Mouse (Mus musculus): ENCODE results near the gene Rab42.
"Not testable (repeated sequence)": the region's sequence is repeated elsewhere in the genome, so short reads cannot be mapped to it uniquely, and the experiment has no call there.

Gene Rab42

GRCm38 (mm10) chr4:132311209-132311608, 8.0 kb upstream of the Rab42 start:
- DNase-seq: no peak

GRCm38 (mm10) chr4:132309849-132310472, 6.8 kb upstream of the Rab42 start:
- peak; percentile 78 for DNase-seq

DNA sequence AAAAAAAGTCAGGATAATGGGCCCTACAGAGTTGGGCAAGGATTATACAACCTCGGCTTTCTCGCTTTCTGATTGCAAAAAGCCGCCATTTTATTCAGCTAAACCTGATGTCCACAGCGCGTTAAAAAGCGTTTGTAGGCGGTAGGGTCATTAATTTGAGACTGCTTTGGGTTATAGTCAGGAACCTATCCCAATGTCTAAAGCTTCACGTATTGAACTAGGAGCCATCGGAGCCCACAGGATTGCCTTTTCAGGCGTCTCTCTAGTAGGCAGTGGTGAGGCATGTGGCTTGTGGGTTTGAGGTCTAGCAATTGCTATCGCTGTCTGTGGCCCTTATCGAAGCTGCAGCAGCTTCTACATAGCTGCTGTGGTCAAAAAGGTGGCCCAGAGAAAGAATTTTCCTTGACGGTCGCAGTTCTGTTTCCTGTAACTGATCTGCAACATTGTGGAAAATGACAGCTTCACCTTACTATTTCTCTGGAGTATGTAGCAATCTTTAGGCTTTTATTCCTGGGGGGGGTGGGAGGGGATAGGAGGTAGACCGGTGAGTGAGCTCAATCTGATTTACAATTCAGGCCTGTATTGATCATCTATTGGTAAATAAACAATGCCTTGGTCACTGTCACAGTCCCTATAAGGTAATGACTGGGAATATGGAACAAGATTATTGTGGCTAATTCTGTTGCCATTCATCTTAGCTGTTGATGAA, 6.1 kb upstream of the Rab42 start:
- DNase-seq: no peak

DNA sequence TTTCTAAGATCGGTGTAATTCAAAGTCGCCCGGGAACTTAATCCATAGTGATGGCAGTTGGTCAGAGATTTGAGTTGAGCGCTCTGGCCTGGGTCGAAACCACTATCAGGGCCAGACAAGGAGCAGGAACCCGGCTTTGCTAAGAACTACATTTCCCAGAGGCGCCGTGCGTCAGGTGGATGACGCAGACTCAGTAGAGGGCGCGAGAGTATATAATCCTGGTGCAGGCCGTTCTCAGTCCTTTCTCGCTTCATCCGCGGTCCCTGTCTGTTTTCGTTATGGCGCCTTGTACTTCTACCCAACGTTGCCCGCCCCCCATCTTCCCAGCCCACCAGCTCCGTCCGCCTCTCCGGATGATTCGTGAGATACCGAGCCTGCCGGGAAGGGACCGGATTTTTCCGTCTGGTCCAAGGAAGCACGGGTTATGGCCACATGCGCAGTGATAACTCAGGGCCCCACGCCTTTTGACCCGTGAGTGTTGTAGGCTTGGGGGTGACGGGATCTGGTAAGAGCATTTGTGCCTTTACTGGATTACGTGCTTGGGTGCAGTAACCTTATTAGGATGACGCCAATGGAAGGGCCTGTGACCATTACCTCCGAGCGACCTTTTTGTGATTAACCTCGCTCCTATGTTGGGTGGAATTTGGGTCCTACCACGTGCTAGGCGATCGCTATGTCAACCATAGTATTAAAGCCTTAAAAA, 5.4 kb upstream of the Rab42 start:
- peak; percentile 94 for DNase-seq

DNA sequence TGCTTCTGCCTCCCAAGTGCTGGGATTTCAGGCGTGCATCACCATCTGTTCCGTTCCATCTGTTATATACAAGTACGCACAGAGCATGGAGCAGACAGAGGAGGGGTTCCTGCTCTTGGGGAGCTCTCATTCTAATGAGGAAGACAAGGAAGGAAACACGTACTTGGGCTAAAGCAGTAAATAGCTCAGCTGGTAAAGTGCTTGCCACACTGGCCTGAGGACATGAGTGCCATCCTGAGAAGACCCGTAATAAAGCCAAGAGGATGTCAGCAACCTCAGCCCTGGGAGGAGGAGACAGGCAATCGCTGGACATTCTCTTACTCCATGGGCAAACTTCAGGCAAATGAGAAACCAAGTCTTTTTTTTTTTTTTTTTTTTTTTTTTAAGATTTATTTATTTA, 2.8 kb upstream of the Rab42 start:
- no peak for DNase-seq

- DNase-seq: peak; percentile 83
Observed at GRCm38 (mm10) chr4:132305276-132305675, 2.1 kb upstream of the Rab42 start.

GRCm38 (mm10) chr4:132303484-132303883, 299 bp upstream of the Rab42 start:
- not testable (repeated sequence) for DNase-seq

GRCm38 (mm10) chr4:132301965-132302938, 933 bp downstream of the Rab42 start:
- no peak for DNase-seq

DNA sequence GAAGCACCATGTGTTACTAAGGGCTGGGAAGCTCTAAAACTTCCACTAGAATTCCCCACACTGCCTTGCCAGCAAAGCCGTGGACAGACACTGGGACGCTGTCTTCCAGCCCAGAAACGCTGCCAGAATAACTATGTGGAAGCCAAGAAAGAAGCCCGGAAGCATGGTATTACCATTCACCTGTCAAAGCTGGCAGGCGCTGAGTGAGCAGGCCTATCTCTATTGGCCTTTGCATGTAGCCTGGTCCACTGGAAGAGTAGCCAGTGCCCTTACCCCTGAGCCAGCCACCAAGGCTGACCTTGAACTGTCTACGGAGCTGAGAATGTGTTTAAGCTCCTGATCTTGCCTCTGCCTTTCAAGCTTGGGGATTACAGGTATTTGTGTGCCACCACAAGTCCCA, 1.7 kb downstream of the Rab42 start:
- no peak for DNase-seq

- no peak for DNase-seq
Observed at GRCm38 (mm10) chr4:132299849-132300248, 3.3 kb downstream of the Rab42 start.

DNA sequence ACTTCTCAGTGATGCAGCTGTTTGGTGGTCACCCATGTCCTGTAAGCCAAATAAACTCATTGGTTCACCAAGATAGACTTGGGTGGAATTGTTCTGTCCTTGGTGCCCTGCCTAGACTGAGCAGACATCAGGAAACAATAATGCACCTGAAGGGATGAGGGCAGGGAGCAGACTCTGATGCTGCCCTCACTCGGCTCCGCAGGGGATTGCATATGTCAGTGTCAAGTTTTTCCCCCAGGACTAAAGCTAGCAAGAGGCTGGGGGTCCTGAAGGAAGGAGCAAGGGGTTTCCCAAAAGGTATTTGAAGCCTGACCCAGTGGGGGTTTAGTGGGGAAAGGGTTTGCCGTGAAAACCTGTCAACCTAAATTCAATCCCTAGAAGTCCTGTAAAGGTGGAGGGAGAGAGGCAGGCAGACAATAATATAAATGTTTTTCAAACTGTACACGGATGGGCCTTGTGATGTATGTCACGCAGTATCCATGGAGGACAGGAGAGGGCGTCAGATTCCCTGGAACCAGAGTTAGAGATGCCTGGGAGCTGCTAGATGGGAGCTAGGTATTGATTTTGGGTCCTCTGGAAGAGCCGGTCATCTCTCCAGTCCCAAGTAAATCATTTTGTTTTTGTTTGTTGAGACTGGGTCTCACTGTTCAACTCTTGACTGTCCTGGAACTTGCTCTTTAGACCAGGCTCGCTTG, 7.3 kb downstream of the Rab42 start:
- peak; percentile 40 for DNase-seq

DNA sequence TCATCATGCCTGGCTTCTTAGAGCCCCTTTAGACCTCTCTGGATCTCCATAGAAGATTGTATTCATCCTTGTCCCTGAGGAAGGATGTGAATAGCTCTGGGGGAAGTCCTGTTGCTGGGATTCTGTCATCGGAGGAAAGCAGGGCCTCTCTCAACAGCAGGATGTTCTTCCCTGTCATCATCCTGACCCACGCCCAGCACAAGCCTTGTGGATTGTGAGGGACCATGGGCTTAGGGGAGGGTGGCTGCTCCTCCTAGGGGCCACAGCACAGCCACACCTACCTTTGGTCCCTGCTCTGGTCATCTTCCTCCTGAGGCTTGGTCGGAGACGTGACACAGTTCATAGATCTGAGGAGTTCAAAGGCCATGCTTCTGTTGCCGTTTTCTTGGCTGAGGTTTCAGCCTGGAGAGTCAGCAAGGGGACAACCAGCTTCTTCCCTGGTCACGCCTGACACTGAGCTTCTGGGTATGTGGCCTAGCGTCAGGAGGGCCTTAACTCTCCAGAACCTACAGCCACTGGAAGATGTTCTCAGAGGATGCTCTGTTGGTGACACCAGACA, 9.4 kb downstream of the Rab42 start:
- peak; percentile 70 for DNase-seq

DNA sequence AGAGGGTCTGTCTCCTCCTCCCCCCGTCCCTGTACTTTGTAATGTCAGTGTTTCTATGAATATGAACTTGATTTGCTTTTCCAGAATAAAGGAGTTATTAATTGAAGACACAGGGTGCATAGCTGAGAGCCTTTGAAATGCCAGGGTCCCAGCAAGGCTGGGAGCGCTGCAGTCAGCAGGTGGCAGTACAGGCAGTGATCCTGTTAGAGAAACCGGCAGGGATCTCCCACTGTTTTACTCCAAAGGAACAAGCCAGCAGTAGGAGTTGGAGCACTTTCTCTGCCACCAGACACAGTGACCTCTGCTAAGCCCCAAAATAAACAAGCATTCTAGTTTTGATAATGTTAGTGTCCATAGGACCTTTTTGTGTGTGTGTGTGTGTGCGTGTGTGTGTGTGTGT, 10.2 kb downstream of the Rab42 start:
- peak; percentile 72 for DNase-seq

DNA sequence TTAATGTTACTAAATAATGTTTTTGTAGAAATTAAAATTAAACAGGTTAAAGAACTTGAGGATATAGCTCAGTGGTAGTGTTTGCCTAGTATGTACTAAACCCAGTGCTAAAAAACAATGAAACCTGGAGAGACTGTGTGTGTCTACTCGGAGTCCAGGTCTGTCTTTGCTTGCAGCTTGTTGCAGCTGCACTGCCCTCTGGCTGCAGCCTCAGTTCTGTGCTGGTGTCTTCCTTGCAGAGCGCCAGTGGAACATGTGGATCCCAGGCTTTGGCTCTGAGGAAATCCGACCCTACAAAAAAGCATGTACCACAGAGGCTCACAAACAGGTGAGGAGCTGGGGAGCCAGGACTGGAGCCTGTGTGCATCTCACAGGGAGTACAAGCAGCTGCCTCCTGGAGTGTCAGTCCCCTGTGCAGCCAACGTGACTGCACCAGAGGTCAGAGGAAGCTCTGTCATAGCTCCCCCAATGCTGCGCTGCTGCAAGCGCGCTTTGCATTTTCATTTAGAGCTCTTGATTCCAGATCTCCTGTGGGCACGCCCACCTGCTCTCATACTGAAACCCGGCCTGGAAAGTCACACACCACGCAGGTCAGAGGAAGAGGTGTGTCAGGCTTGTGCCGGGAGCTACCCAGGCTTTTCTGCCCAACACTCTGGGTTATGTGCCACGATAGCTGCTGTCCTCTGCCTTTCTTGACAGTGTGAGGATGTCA, 11.4 kb downstream of the Rab42 start:
- DNase-seq: no peak

GRCm38 (mm10) chr4:132291056-132291455, 12.1 kb downstream of the Rab42 start:
- DNase-seq: no peak

DNA sequence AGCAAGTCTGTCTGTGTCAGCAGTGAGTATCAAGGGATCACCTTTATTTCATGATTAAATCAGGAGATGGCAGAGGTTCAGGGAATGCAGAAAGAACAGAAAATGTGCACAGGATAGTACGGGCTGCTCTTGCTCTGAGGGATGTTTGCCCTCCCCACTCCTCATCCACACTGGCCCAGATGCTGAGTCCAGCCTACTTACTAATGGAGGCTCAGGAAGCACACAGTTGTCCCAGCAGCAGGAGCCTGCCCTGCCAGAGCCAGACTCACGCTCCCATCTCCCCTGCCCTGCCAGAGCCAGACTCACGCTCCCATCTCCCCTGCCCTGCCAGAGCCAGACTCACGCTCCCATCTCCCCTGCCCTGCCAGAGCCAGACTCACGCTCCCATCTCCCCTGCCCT, 14.3 kb downstream of the Rab42 start:
- not testable (repeated sequence) for DNase-seq

DNA sequence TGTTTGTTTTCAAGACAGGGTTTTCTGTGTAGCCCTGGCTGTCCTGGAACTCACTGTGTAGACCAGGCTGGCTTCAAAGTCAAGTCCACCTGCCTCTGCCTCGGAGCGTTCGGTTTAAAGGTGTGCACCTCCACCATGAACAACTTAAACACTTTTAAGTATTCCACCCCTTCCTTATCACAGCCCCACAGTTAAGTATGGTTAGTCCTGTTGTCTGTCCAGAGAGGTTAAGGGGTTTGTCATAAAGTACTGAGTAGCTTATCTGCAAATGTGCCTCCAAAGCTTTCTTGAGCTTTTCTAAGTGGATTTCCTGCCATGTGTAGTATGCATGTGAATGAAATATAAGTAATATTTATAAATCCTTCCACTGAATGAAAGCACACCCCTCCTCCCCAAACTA, 27.2 kb downstream of the Rab42 start:
- DNase-seq: no peak

DNA sequence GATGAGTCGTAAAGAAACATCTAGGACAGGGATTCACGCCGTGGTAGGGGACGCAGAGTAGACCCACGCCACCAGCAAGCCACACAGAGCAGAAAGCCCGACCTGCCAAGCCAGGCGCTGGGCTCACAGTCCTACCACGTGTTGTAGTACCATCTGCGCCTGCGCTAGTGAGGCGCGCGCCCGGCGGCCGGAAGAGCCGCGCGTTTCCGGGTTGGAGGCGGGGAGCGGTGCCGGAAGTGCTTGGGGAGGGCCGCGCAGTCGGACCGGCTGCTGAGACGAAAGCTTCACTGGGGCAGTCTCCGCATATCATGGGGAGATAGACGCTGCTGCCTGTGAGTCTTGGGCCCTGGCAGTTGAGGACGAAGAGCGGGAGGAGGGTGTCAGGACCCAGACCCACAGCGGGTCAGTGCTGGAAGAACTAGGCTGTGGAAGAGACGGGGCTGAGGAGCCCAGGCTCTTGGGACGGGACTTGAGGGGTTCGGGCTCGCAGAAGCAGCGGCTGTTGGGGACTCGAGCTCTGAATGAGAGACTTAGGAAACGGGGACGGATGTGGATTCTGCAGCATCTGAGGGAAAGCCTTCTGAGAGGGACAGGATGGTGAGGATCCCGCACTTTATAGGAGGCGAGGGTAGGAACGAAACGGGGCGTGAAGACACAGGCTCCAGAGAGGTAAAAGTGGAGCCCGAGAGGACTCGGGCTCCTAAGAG, 28.9 kb downstream of the Rab42 start, which contains the start of gene Taf12:
Gene Taf12 (plus strand): TSS at position 220 of the 707 bp plus-strand sequence.
- DNase-seq: peak; percentile 94

DNA sequence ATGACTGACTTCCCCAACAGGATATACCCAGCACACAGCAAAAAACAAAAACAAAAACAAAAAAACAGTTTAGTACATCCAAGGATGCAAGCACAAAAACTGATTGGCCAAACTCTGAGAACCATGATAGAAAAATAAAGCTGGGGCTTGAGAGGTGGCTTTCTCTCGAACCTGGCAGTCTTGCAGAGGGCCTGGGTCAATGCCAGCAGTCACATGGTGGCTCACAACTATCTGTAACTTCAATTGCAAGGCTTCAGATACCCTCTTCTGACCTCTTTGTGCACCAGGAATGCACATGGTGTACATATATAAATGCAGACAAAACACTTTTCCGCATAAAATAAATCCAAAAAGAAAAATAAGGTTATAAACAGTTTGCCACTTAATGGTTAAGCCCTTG, 30.0 kb downstream of the Rab42 start:
- peak; percentile 41 for DNase-seq
